Mouse (Mus musculus) thymus, adult 2 months (tissue): ENCODE results near the gene 4930404N11Rik. TPM values are rescaled to one million over a fixed set of nuclear protein-coding genes. Genes with fewer than 3 reads are reported as not detected.

ENCODE experiments used
- DNase-seq: peaks from one replicate; pipeline ENCODE4 v3.0.0; 2021
- H3K27ac ChIP-seq: fragments of 200-500 bp; 2 replicates; pipeline ENCODE4 v1.5.1; 2012; ENCODE audit warnings: low read length, control low read depth; ENCODE audit not compliant: control insufficient read depth, insufficient read depth
- H3K27me3 ChIP-seq: fragments of 200-500 bp; 2 replicates; pipeline ENCODE4 v1.6.1; 2012; ENCODE audit warnings: mild to moderate bottlenecking, low read length, moderate library complexity, mixed read lengths; ENCODE audit not compliant: control insufficient read depth, insufficient read depth
- H3K36me3 ChIP-seq: fragments of 200-500 bp; 2 replicates; pipeline ENCODE4 v1.6.1; 2012; ENCODE audit warnings: mild to moderate bottlenecking, low read length, moderate library complexity; ENCODE audit not compliant: control insufficient read depth, insufficient read depth
- H3K4me1 ChIP-seq: fragments of 200-500 bp; replicated peaks from 2 replicates; pipeline ENCODE4 v1.6.1; 2012; ENCODE audit warnings: low read length; ENCODE audit not compliant: control insufficient read depth, insufficient read depth
- H3K4me3 ChIP-seq: fragments of 200-500 bp; 2 replicates; pipeline ENCODE4 v1.5.1; 2012; ENCODE audit warnings: mild to moderate bottlenecking, low read length, control low read depth, moderate library complexity; ENCODE audit not compliant: control insufficient read depth, insufficient read depth
- CTCF ChIP-seq: fragments of 200-500 bp; IDR thresholded peaks from 2 replicates; pipeline ENCODE4 v1.5.1; 2012; ENCODE audit warnings: mild to moderate bottlenecking, control low read depth, low read length, moderate library complexity, borderline replicate concordance; ENCODE audit not compliant: control insufficient read depth, poor library complexity, insufficient read depth; ENCODE audit errors: extremely low read depth
- POLR2A ChIP-seq: fragments of 200-500 bp; IDR thresholded peaks from 2 replicates; pipeline ENCODE4 v1.6.1; 2012; ENCODE audit warnings: mild to moderate bottlenecking, low read length, control low read depth, moderate library complexity; ENCODE audit not compliant: control insufficient read depth, poor library complexity, insufficient read depth; ENCODE audit errors: extremely low read depth
- WGBS: fragments of 180-500 bp; shearing (Covaris S2); methylation state at CpG from one replicate; pipeline ENCODE4 v1.1.7; 2018; 5-methylcytosine and 5-hydroxymethylcytosine counted together
- polyA plus RNA-seq: library from polyadenylated mRNA; depleted of rRNA; stranded (reverse); fragments of >200 nt; gene quantifications from 2 replicates; pipeline ENCODE4 v1.2.3, GENCODE M21; 2012

4930404N11Rik gene
- polyA plus RNA-seq, 1 experiment = 12.7 TPM

DNA sequence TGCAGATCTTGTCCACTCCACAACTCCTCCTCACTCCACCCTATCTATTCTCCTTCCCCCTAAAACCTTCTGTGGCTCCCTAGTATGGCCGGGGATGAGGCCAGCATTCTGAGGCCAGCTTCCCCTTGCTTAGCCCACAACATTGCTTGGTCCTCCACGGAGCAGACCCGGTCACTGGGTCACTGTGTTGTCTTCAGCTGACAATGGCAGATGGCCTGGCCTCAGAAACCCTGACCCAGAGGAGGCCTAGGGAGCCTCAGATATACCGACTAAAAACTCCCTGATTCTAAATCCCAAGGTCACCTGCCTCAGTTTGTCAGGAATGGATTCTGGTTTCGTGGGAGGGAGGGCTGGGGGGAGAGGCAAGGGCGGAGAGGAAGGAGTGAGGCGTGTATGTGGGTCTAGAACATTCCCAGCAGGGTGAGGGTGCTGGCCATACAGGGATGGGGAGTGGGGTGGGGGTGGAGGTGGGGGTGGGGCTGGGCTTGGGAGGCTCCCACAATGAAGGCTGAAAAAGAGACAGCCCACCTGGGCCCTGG lies 36.7 kb upstream of the 4930404N11Rik start:
- Histone ChIP-seq H3K27me3 (no peaks in the 10 kb centered on the region), H3K36me3 (no peaks in the 10 kb centered on the region), H3K4me1 (peaks cover 7% of the 10 kb centered on the region), H3K27ac (no peak overlapping the region), H3K4me3 (no peak overlapping the region)
- no peak for DNase-seq
- 93% methylated on average over 7 of the region's 7 CpGs for WGBS
- TF ChIP-seq CTCF = no peak
- no peak for TF ChIP-seq POLR2A

DNA sequence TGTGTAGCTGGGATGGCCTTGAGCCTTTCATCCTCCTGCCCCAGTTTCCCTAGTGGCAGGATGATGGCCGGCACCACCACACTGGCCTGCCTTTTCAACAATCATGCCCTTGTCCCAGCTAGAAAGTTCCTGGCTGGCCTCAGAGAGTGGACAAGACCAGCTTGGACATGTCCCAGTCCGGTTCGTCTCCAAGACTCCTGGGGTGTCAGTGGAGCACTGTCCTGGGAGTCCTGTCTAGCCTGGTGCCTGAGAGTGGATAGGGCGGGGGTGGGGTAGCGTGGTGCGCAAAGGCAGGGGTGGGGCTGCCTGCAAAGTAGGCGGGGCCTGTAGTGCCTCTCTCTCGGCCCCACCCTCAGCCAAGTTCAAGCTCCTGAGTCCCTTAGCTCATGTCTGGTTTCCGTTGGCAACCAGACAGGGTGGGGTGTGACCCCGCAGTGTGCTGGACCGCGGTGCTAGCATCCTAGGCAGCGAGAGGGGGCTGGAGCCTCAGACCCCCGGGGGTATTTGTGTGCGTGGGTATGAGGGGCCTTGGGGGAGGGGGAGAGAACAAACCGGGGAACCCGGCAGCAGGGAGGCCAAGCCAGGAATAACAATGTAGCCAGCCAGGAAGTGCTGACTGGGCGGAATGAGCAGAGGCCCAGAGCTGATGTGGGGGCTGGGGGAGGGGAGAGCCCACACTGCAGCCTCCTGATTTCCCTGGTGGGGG lies 36.1 kb upstream of the 4930404N11Rik start:
- Histone ChIP-seq H3K4me3 (no peak overlapping the region), H3K36me3 (no peaks in the 10 kb centered on the region)
- WGBS = 77% methylated on average over 18 of the region's 18 CpGs

DNA sequence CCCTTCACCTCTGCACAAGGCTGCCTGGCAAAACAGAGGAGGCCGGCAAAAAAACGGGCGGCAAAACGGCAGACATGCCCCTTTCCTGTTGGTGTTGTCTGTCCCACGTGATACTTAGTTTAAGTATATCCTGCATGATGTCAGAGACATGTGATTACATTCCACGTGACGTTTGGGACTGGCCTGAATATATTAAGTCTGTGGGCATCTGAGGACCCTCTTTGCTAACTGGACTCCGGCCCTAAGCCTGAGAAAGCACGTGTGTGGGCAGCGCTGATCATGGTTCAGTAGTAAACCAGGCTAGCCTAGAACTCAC lies 35.5 kb upstream of the 4930404N11Rik start:
- TF ChIP-seq POLR2A (no peak), CTCF (no peak)
- Histone ChIP-seq H3K36me3 (no peaks in the 10 kb centered on the region), H3K4me3 (no peak overlapping the region), H3K4me1 (peaks cover 17% of the 10 kb centered on the region), H3K27me3 (no peaks in the 10 kb centered on the region), H3K27ac (no peak overlapping the region)
- whole genome bisulfite sequencing = 92% methylated on average over 10 of the region's 10 CpGs
- no peak for DNase-seq

More for the DNA sequence above, 36.1 kb upstream of the 4930404N11Rik start:
- Histone ChIP-seq H3K27me3 (no peaks in the 10 kb centered on the region), H3K4me1 (peaks cover 12% of the 10 kb centered on the region), H3K27ac (no peak overlapping the region)
- DNase-seq = no peak
- TF ChIP-seq CTCF (no peak), POLR2A (no peak)

DNA sequence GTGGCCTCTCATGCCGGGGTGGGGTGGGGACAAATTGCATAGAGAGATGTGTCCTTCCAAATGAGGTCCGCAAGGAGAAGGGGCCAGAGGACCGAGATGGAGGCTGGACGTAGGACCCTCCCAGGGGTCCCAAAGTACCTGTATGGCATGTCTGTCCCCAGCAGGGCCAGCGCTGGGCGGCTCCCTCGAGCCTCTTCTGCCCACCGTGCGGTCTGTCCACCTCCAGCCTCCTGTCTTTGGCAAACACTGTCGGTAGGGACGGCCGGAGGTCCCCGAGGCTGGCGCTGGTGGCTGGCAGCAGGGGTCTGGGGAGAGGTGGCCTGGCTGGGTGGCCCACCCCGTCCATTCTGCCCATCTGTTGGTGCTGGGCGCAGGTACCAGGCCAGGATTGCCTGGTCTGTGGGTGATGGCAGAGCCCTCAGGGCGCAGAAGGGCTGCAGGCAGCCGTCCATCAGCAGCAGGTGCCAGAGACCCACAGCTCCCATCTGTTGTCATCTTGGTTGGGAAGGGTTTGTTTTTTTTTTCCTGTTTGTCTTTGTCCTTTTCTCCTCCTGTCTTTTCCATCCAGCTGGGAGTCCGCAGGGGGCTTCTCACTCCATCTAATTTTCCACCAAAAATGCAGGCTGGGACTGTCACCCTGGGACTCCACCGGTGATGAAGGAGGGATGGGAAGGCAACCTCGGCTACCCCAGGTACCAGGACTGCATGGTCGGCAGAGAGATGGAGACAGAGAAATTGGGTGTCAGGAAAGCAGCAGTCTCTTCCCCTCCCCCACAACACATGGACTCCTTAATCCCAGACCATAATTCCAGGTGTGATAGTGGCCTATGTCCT lies 35.0 kb upstream of the 4930404N11Rik start:
- WGBS = 94% methylated on average over 22 of the region's 22 CpGs
- H3K27ac ChIP-seq = no peak overlapping the region

DNA sequence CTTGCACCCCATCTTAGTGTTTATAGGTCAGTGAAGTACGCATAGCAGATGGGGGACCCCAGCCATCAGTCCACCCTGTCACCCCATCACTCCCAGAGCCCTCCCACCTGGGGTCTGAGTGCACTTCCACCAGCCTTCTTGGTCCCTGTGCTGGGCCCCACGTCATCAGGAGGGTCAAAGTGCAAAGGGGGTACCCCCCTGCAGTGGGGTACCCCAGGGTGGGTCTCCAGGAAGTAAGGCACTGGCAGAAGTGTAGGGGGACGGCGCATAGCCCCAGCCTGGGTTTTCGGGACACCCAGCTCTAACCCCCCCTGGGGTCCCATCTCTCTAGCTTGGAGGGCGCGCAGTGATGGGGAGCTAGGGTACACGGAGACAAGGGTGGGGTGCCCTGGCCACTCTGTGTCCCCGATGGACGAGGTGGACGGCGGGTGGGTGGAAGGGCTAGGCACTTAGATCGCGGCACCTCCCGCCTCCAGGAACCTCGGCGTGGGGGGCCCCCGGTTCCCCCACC lies 34.2 kb upstream of the 4930404N11Rik start:
- no peak overlapping the region for H3K4me3 ChIP-seq
- WGBS = 98% methylated on average over 18 of the region's 18 CpGs
- no peak for TF ChIP-seq POLR2A
- no peak for TF ChIP-seq CTCF
- no peak for DNase-seq
- no peak overlapping the region for H3K27ac ChIP-seq
- no peaks in the 10 kb centered on the region for H3K27me3 ChIP-seq
- no peaks in the 10 kb centered on the region for H3K36me3 ChIP-seq
- peaks cover 13% of the 10 kb centered on the region for H3K4me1 ChIP-seq

More for the DNA sequence above, 35.0 kb upstream of the 4930404N11Rik start:
- Histone ChIP-seq H3K27me3 (no peaks in the 10 kb centered on the region), H3K4me1 (peaks cover 16% of the 10 kb centered on the region), H3K4me3 (no peak overlapping the region), H3K36me3 (no peaks in the 10 kb centered on the region)
- no peak for DNase-seq
- TF ChIP-seq CTCF = no peak
- no peak for TF ChIP-seq POLR2A

DNA sequence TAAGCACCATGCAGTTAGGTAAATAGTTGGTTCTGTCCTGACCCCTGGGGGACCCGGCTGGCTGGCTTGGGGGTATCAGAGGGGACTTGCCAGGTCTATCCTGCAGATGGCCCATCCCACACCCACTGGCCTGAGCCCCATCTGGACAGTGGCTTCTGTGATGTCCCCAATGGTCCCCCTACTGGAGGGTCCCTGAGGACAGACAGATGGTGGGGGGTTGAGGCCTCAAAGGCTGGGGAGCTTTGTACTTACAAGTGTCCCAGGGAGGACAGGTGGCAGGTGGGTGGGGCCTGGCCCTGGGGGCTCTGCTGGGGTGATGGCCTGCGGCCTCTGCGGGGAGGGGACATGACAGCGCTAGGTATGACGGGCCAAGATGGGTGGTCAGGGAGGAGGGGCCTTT lies 33.7 kb upstream of the 4930404N11Rik start:
- no peak for TF ChIP-seq CTCF
- no peak for TF ChIP-seq POLR2A
- Histone ChIP-seq H3K4me1 (peaks cover 10% of the 10 kb centered on the region), H3K27ac (no peak overlapping the region), H3K36me3 (no peaks in the 10 kb centered on the region), H3K27me3 (no peaks in the 10 kb centered on the region), H3K4me3 (no peak overlapping the region)
- DNase-seq = no peak
- WGBS = 98% methylated on average over 5 of the region's 5 CpGs
